Mouse (Mus musculus): ENCODE data around the gene Pyroxd1. TPM values are rescaled to one million over a fixed set of nuclear protein-coding genes. Genes with fewer than 3 reads are reported as not detected.
"Not testable (repeated sequence)": the region's sequence is repeated elsewhere in the genome, so short reads cannot be mapped to it uniquely, and the experiment has no call there.

The Pyroxd1 gene
- total RNA-seq, 2 experiments from 2014 or later, result 14.9 to 16.0 TPM

DNA sequence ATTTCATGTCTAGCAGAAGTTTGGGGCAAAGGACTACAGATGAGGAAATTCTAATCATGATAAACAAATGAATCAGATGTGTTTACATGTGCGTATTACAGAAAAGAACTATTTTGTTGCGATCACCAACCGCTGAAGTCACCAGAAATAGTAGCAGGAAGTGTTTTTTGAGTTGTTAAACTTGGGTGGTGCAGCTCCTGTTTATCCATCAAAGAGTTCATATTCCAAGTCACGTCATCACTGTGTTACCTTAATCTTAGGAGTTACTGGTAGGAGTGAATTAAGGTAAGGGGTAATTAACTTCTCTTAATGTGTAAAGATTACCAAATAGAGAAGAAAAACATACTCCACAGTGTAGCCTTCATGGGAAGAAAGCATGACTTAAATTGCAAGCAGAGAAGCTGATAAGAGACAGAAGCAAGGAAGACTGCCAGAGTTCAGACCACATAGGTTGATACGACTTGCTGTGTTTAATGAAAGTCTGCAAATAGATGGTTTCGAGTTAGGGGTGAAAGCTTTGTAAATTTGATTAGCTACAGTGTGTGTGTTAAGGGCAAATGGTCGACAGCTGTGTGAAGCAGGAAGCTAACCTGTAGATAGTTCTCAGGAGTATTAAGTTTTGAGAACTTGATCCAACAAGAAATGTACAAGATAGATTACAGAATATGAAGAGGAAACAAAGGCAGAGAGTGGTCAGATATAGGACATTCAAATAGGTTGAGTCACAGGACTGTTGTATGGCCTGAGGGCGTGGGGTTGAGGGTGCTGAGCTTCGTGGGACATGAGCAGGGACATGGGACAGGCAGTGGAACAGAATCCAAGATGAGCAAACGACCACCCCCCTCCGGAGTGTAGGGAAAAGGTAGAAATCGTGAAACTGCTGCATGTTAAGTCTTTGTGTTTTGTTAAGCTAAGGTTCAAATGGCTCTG lies 992 bp downstream of the Pyroxd1 start:
- intact Hi-C loops (cut with DNase I), result loop anchor here (2.0 to 10.0 kb wide), 4 partner anchors 40 to 862 kb away; partner anchors contain the start of genes Golt1b, Ldhb and Recql
- no peak for DNase-seq (ENCODE audit: extremely low spot score in 1 of 2, low spot score in 2 of 2)
- no peak for TF ChIP-seq CTCF (IDR thresholded peaks at IDR 0.05)
- peak overlapping the region; percentile 76 for H3K4me3 ChIP-seq
- peak overlapping the region; percentile 94 for H3K27ac ChIP-seq

- no peak for TF ChIP-seq CTCF (IDR thresholded peaks at IDR 0.05)
- no peak overlapping the region for H3K27ac ChIP-seq
- no peak overlapping the region for H3K4me3 ChIP-seq
- intact Hi-C loops (cut with DNase I), result loop anchor here (2.0 to 10.0 kb wide), 4 partner anchors 39 to 863 kb away; partner anchors contain the start of genes Golt1b, Ldhb and Recql
- no peak for DNase-seq (ENCODE audit: extremely low spot score in 1 of 2, low spot score in 2 of 2)
Measured at GRCm38 (mm10) chr6:142347431-142348385, 2.3 kb downstream of the Pyroxd1 start.

GRCm38 (mm10) chr6:142352099-142352498 lies 6.6 kb downstream of the Pyroxd1 start:
- DNase-seq (ENCODE audit: extremely low spot score in 1 of 2, low spot score in 2 of 2); intact Hi-C loops (cut with DNase I); H3K27ac ChIP-seq; H3K4me3 ChIP-seq: not testable (repeated sequence)

DNA sequence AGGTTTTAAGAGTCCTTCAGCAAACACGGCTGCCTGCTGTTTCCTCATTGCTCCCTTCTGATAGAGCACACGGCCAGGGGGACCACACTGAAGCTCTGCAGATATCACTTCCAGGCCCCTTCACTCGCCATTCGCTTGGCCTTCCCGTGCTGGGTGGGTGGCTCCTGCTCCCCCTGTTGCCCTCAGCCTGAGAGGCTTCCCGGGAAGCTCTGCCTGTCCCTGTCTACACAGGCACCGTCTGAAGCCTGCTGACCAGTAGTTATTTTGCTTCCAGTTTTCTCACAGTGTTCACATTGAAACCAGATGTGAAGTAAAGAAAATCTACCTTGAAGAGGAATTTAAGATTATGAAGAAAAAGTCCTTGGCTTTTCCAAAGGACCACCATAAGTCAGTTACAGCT lies 11.7 kb downstream of the Pyroxd1 start:
- no peak for TF ChIP-seq CTCF (IDR thresholded peaks at IDR 0.05)
- H3K27ac ChIP-seq, result no peak overlapping the region
- DNase-seq (ENCODE audit: extremely low spot score in 1 of 2, low spot score in 2 of 2), result no peak
- no peak overlapping the region for H3K4me3 ChIP-seq
- intact Hi-C loops (cut with DNase I), result no loop called here

- Histone ChIP-seq H3K27ac (no peak overlapping the region), H3K4me3 (no peak overlapping the region)
- intact Hi-C loops (cut with DNase I), result loop anchor here (2.0 kb wide), 1 partner anchor 157 kb away; no protein-coding TSS in a partner anchor
- no peak for DNase-seq (ENCODE audit: extremely low spot score in 1 of 2, low spot score in 2 of 2)
- no peak for TF ChIP-seq CTCF (IDR thresholded peaks at IDR 0.05)
Measured at GRCm38 (mm10) chr6:142362036-142362435, 16.6 kb downstream of the Pyroxd1 start.

GRCm38 (mm10) chr6:142363019-142363576 lies 17.6 kb downstream of the Pyroxd1 start:
- intact Hi-C loops (cut with DNase I), result loop anchor here (2.0 kb wide), 1 partner anchor 156 kb away; no protein-coding TSS in a partner anchor
- peak; percentile 26 for TF ChIP-seq CTCF (IDR thresholded peaks at IDR 0.05)
- no peak overlapping the region for H3K27ac ChIP-seq
- H3K4me3 ChIP-seq, result no peak overlapping the region
- DNase-seq (ENCODE audit: extremely low spot score in 1 of 2, low spot score in 2 of 2), result no peak

DNA sequence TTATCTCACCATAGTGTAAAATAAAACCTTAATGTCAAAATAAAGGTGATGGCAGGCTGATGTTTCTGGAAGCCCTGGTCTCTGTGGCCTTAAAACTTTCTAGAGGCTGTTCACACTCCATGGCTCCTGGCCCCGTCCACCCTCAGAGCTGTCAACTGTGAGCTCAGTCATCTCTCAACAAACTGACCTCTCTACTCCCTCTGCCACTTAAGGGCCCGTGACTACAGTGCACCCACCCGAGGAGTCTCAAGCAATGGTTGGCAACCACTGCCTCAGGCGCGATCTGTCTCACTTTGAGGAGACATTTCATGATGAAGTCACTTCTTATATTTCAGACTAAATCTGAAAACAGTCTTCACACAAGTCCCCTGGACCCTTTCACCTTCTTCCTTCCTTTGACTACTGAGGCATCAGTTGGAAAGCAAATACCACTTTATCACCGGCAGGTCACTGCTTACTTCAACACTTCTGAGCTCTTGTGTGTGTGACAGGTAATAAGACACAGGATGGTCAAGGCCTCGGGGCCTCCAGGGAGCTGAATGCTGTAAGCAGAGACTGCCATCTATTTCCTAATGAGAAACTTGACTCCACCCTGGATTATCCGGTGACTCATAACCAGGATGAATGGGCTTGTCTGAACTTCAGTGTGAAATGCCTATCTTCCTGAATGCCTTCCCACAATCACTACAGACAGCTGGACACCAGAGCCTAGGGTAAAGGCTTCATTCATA lies 20.5 kb downstream of the Pyroxd1 start:
- no peak for TF ChIP-seq CTCF (IDR thresholded peaks at IDR 0.05)
- Histone ChIP-seq H3K27ac (no peak overlapping the region), H3K4me3 (no peak overlapping the region)
- no peak for DNase-seq (ENCODE audit: extremely low spot score in 1 of 2, low spot score in 2 of 2)
- intact Hi-C loops (cut with DNase I), result no loop called here

GRCm38 (mm10) chr6:142366473-142367018 lies 21.1 kb downstream of the Pyroxd1 start:
- intact Hi-C loops (cut with DNase I), result no loop called here
- TF ChIP-seq CTCF (IDR thresholded peaks at IDR 0.05), result no peak
- H3K4me3 ChIP-seq, result no peak overlapping the region
- no peak overlapping the region for H3K27ac ChIP-seq
- no peak for DNase-seq (ENCODE audit: extremely low spot score in 1 of 2, low spot score in 2 of 2)

GRCm38 (mm10) chr6:142367565-142367964 lies 22.1 kb downstream of the Pyroxd1 start:
- no peak for TF ChIP-seq CTCF (IDR thresholded peaks at IDR 0.05)
- H3K27ac ChIP-seq, result no peak overlapping the region
- no peak overlapping the region for H3K4me3 ChIP-seq
- DNase-seq (ENCODE audit: extremely low spot score in 1 of 2, low spot score in 2 of 2), result no peak
- intact Hi-C loops (cut with DNase I), result no loop called here

DNA sequence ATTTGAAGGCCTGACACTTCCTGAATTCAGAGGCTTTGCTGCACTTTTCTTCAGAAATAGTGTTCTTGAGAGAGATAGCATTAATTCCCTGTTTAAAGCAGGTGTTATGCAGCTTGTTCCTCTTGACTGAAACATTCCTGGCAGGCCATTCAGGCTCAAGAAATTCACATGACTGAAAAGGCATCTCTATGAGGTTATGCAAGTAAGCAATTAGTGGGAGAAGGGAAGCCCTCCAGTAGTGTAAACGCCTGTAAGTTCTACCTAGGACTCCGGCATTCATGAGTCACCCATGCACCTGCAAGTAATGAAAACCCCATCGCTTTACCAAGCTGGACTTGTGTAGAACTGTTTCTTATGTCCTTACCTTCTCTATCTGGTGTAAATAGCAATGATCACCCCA lies 24.1 kb downstream of the Pyroxd1 start:
- no peak for TF ChIP-seq CTCF (IDR thresholded peaks at IDR 0.05)
- no peak overlapping the region for H3K27ac ChIP-seq
- no peak overlapping the region for H3K4me3 ChIP-seq
- DNase-seq (ENCODE audit: extremely low spot score in 1 of 2, low spot score in 2 of 2), result no peak
- intact Hi-C loops (cut with DNase I), result no loop called here

Measured in left cerebral cortex, adult 2 months (tissue).